Mouse (Mus musculus) heart, postnatal 0 days (tissue): ENCODE results near the gene Cald1. TPM values are rescaled to one million over a fixed set of nuclear protein-coding genes. Genes with fewer than 3 reads are reported as not detected.

ENCODE experiments used
- ATAC-seq: fragments of 200-750 bp; cut with Nextera tagmentation; 2 replicates; pipeline ENCODE4 v1.8.0; 2017; ENCODE audit warnings: low read depth, moderate number of reproducible peaks, moderate library complexity; ENCODE audit not compliant: insufficient read depth
- DNase-seq: peaks from one replicate; pipeline ENCODE4 v3.0.0-alpha.2; 2016; ENCODE audit warnings: low spot score
- H3K27ac ChIP-seq: fragments of 300-500 bp; sonication (generic); 2 replicates; pipeline ENCODE4 v1.5.1; 2014; ENCODE audit warnings: low read depth, mild to moderate bottlenecking
- H3K27me3 ChIP-seq: fragments of 300-500 bp; sonication (generic); 2 replicates; pipeline ENCODE4 v1.6.1; 2014; ENCODE audit warnings: low read length, mixed read lengths; ENCODE audit not compliant: control insufficient read depth, insufficient read depth
- H3K36me3 ChIP-seq: fragments of 300-500 bp; sonication (generic); replicated peaks from 2 replicates; pipeline ENCODE4 v1.6.1; 2014; ENCODE audit warnings: low read length, mixed read lengths; ENCODE audit not compliant: control insufficient read depth, insufficient read depth
- H3K4me1 ChIP-seq: fragments of 300-500 bp; sonication (generic); 2 replicates; pipeline ENCODE4 v1.6.1; 2014; ENCODE audit warnings: antibody characterized with exemption; ENCODE audit not compliant: control insufficient read depth, insufficient read depth
- H3K4me2 ChIP-seq: fragments of 300-500 bp; sonication (generic); 2 replicates; pipeline ENCODE4 v1.6.1; 2014; ENCODE audit warnings: low read depth, mild to moderate bottlenecking, low read length, moderate library complexity
- H3K4me3 ChIP-seq: fragments of 300-500 bp; sonication (generic); 2 replicates; pipeline ENCODE4 v1.5.1; 2014; ENCODE audit warnings: low read depth, low read length
- H3K9ac ChIP-seq: fragments of 300-500 bp; sonication (generic); replicated peaks from 2 replicates; pipeline ENCODE4 v1.6.1; 2014; ENCODE audit warnings: low read depth, low read length, mixed read lengths
- H3K9me3 ChIP-seq: fragments of 300-500 bp; sonication (generic); replicated peaks from 2 replicates; pipeline ENCODE4 v1.6.1; 2016; ENCODE audit warnings: low read length; ENCODE audit not compliant: control insufficient read depth
- CTCF ChIP-seq: IDR thresholded peaks from 2 replicates; pipeline ENCODE4 v1.5.1; 2016; ENCODE audit warnings: antibody characterized with exemption, control low read depth, low read depth
- EP300 ChIP-seq: IDR thresholded peaks from 2 replicates; pipeline ENCODE4 v1.6.1; 2016; ENCODE audit warnings: antibody characterized with exemption, low read depth
- WGBS: fragments of 180-500 bp; shearing (Covaris S2); extraction: QIAGEN DNeasy Blood & Tissue Kit; methylation state at CpG from one replicate; pipeline ENCODE4 v1.1.7; 2014; 5-methylcytosine and 5-hydroxymethylcytosine counted together
- polyA plus RNA-seq: library from polyadenylated mRNA; unstranded; fragments of >200 nt; fragmentation: Nextera tagmentation; extraction: Ambion mirVana; gene quantifications from 2 replicates; pipeline ENCODE4 v1.2.1, GENCODE M21; 2015
- total RNA-seq: library from RNA; depleted of rRNA; stranded (reverse); fragments of >200 nt; gene quantifications from 2 replicates; pipeline ENCODE4 v1.2.3, GENCODE M21; 2014; ENCODE audit warnings: low replicate concordance

Cald1 gene
- total and polyA plus RNA-seq, 2 experiments from 2014 or later, result 56.6 to 105 TPM

GRCm38 (mm10) chr6:34731529-34731928 lies 133.2 kb downstream of the Cald1 start:
- DNase-seq (no peak), ATAC-seq (no peak)
- Histone ChIP-seq H3K4me2 (no peak overlapping the region), H3K27ac (no peak overlapping the region), H3K9ac (no peak overlapping the region), H3K27me3 (no peaks in the 10 kb centered on the region), H3K9me3 (no peaks in the 10 kb centered on the region), H3K36me3 (0 out of 2 replicates have a peak, but pooled peaks cover 7% of the 10 kb centered on the region), H3K4me3 (no peak overlapping the region), H3K4me1 (peaks cover 24% of the 10 kb centered on the region)
- TF ChIP-seq CTCF, result no peak
- no peak for TF ChIP-seq EP300
- 78% methylated on average over 9 of the region's 9 CpGs for WGBS

GRCm38 (mm10) chr6:34734940-34735695 lies 136.8 kb downstream of the Cald1 start:
- peak; percentile 49 for ATAC-seq
- Histone ChIP-seq H3K4me1 (peaks cover 17% of the 10 kb centered on the region), H3K27me3 (no peaks in the 10 kb centered on the region), H3K9ac (no peak overlapping the region), H3K9me3 (no peaks in the 10 kb centered on the region), H3K27ac (peak overlapping the region; percentile 41), H3K4me3 (no peak overlapping the region), H3K36me3 (0 out of 2 replicates have a peak, but pooled peaks cover 7% of the 10 kb centered on the region), H3K4me2 (no peak overlapping the region)
- TF ChIP-seq EP300 (no peak), CTCF (no peak)
- DNase-seq, result no peak
- WGBS, result 41% methylated on average over 13 of the region's 13 CpGs

GRCm38 (mm10) chr6:34736934-34737333 lies 138.6 kb downstream of the Cald1 start:
- Histone ChIP-seq H3K4me2 (no peak overlapping the region), H3K4me3 (no peak overlapping the region), H3K36me3 (peaks cover 5% of the 10 kb centered on the region), H3K9me3 (no peaks in the 10 kb centered on the region), H3K27ac (no peak overlapping the region), H3K9ac (no peak overlapping the region), H3K27me3 (no peaks in the 10 kb centered on the region), H3K4me1 (0 out of 2 replicates have a peak, but pooled peaks cover 5% of the 10 kb centered on the region)
- TF ChIP-seq EP300 (no peak), CTCF (no peak)
- ATAC-seq (no peak), DNase-seq (no peak)
- 59% methylated on average over 2 of the region's 2 CpGs for WGBS

GRCm38 (mm10) chr6:34743946-34744345 lies 145.6 kb downstream of the Cald1 start:
- 64% methylated on average over 4 of the region's 4 CpGs for WGBS
- Histone ChIP-seq H3K4me1 (0 out of 2 replicates have a peak, but pooled peaks cover 3% of the 10 kb centered on the region), H3K27me3 (no peaks in the 10 kb centered on the region), H3K4me2 (no peak overlapping the region), H3K9me3 (no peaks in the 10 kb centered on the region), H3K36me3 (peaks cover 42% of the 10 kb centered on the region), H3K27ac (no peak overlapping the region), H3K4me3 (no peak overlapping the region), H3K9ac (no peak overlapping the region)
- no peak for ATAC-seq
- DNase-seq, result no peak
- no peak for TF ChIP-seq EP300

- 0 out of 2 replicates have a peak, but pooled peaks cover 8% of the 10 kb centered on the region for H3K4me1 ChIP-seq
- no peaks in the 10 kb centered on the region for H3K27me3 ChIP-seq
- no peaks in the 10 kb centered on the region for H3K9me3 ChIP-seq
- no peak overlapping the region for H3K27ac ChIP-seq
- no peak for DNase-seq
- H3K9ac ChIP-seq, result no peak overlapping the region
- no peak for TF ChIP-seq EP300
- no peak for TF ChIP-seq CTCF
- ATAC-seq, result no peak
- 63% methylated on average over 6 of the region's 6 CpGs for WGBS
- H3K36me3 ChIP-seq, result peaks cover 44% of the 10 kb centered on the region
- no peak overlapping the region for H3K4me2 ChIP-seq
- H3K4me3 ChIP-seq, result no peak overlapping the region
These were observed 149.5 kb downstream of the Cald1 start for GRCm38 (mm10) chr6:34747846-34748245.
